Mouse (Mus musculus) inflammation-experienced regulatory T-cells, adult 6 months (primary cell): ENCODE measurements at regions not wholly inside any gene's neighbourhood (a gene's known extent, or its start where the extent isn't known, plus 50 kb on each side); places are given as distances from the start of the nearest gene placed in this dataset.
"Not testable (repeated sequence)": the region's sequence is repeated elsewhere in the genome, so short reads cannot be mapped to it uniquely, and the experiment has no call there.

Experiments
- ATAC-seq: one replicate; pipeline ENCODE4 v1.8.0; 2017

DNA sequence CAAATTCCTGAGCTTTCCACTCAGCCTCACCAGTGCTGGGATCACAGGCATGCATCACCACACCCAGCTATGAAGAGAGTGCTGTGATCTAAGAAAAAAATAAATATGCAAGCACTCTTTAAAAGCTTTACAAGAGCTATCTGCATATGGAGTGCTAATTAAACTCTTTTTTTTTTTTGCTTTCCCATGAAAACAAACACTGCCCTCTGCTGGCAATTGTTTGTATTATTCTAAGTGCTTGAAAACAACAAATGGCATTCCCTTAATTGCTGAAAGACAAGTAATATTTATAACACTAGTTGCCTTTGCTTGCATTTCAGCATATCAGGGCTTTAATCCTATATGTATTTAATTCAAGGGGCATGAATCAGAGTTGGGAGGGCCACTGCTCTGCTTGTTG lies 91.8 kb downstream of the 5730507C01Rik start:
- ATAC-seq, result not testable (repeated sequence)

- peak; percentile 77 for ATAC-seq
Observed at GRCm38 (mm10) chr12:18609835-18610234, 95.5 kb downstream of the 5730507C01Rik start.

DNA sequence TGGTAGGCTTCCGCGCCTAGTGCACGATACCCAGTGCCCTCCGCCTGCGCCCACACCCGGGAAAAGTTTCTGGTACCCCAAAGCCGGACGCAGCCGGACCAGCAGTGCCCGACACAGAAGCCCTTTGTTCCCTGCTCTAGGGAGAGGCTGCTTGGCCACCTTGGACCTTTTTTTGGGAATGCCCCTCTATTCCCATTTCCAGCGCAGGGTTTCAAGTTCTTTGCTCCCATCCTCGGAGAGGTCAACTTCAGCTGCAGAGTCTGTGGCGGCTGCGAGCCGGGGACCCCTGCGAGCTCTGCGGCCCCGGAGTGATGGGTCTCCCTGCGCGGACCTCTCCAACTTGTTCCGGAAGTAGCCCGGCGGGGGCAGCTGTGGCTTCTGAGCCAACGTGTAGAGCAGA lies 96.3 kb downstream of the 5730507C01Rik start:
- ATAC-seq, result not testable (repeated sequence)
